Mouse (Mus musculus) liver, embryonic 14.5 days (tissue): Measurements from ENCODE around the gene Kcnt2.

Experiments used
- CTCF ChIP-seq: IDR thresholded peaks from 2 replicates; pipeline ENCODE4 v1.5.1; 2016; ENCODE audit warnings: antibody characterized with exemption, low read depth, control low read depth
- EP300 ChIP-seq: IDR thresholded peaks from 2 replicates; pipeline ENCODE4 v1.6.1; 2016; ENCODE audit warnings: antibody characterized with exemption, low read depth

- TF ChIP-seq CTCF: no peak
- no peak for TF ChIP-seq EP300
Observed at GRCm38 (mm10) chr1:140476921-140477320, 231.0 kb downstream of the Kcnt2 start.
